Comparison of ENCODE assay signal across 15 mouse cellular contexts in genomic region chr11:113107966-113108699, GRCm38 (mm10).
DNase-seq lines count a peak whose midpoint lies in the region; ATAC-seq and TF ChIP-seq lines count a peak whose summit lies in the region.
"Had no signal": no experiment of that assay in that cellular context is flagged by ENCODE, and none has a peak within 500 bp of the region (broad histone marks: within the 10 kb centered on the region; RNA-seq: fewer than 3 reads in every experiment).

No protein-coding gene starts in this region.

- DNase-seq in kidney, adult 9 months: peak; percentile 4
- no peak for DNase-seq in kidney, postnatal 4 days
- peak; percentile 64 for DNase-seq in brain, embryonic 14.5 days (ENCODE audit: low read depth)
- no peak for DNase-seq in forebrain, embryonic 14.5 days (ENCODE audit: low spot score)
- DNase-seq: cerebellum, postnatal 10 days; heart, postnatal 4 days; lung, adult 18-20 months; lung, postnatal 36 days; right cerebral cortex, postnatal 14 days had no signal

- no peak overlapping the region for H3K9ac ChIP-seq in forebrain, embryonic 14.5 days (ENCODE audit: low read length)
- H3K9ac ChIP-seq in neural tube, embryonic 14.5 days (replicated peaks; ENCODE audit: low read depth, low read length): no peak overlapping the region
- H3K9ac ChIP-seq in heart, embryonic 11.5 days (ENCODE audit: low read depth, low read length): no peak overlapping the region
- H3K9ac ChIP-seq: heart, embryonic 13.5 days had no signal

- H3K36me3 ChIP-seq in forebrain, embryonic 14.5 days (ENCODE audit: control insufficient read depth, insufficient read depth, low read length): no peaks in the 10 kb centered on the region
- no peaks in the 10 kb centered on the region for H3K36me3 ChIP-seq in neural tube, embryonic 14.5 days (ENCODE audit: control insufficient read depth, insufficient read depth, low read length)
- H3K36me3 ChIP-seq in heart, embryonic 11.5 days (ENCODE audit: control insufficient read depth, insufficient read depth, low read length): no peaks in the 10 kb centered on the region
- H3K36me3 ChIP-seq: heart, embryonic 13.5 days had no signal

- TF ChIP-seq POLR2A in brain, embryonic 14.5 days (IDR thresholded peaks at IDR 0.05; ENCODE audit: borderline replicate concordance, extremely low read depth, insufficient read depth, insufficient read length, poor library complexity, severe bottlenecking): no peak

- no peaks in the 10 kb centered on the region for H3K9me3 ChIP-seq in forebrain, embryonic 14.5 days (replicated peaks; ENCODE audit: control insufficient read depth, low read length)
- no peaks in the 10 kb centered on the region for H3K9me3 ChIP-seq in neural tube, embryonic 14.5 days (ENCODE audit: control insufficient read depth, low read length)
- H3K9me3 ChIP-seq in heart, embryonic 11.5 days (replicated peaks; ENCODE audit: control insufficient read depth, low read length): no peaks in the 10 kb centered on the region
- H3K9me3 ChIP-seq: heart, embryonic 13.5 days had no signal

- peaks cover 20% of the 10 kb centered on the region for H3K4me1 ChIP-seq in forebrain, embryonic 14.5 days (ENCODE audit: control insufficient read depth, insufficient read depth, low read length)
- peaks cover 19% of the 10 kb centered on the region for H3K4me1 ChIP-seq in neural tube, embryonic 14.5 days (ENCODE audit: control insufficient read depth, insufficient read depth, low read length)
- no peaks in the 10 kb centered on the region for H3K4me1 ChIP-seq in heart, embryonic 11.5 days (ENCODE audit: control insufficient read depth, insufficient read depth, low read length)

- no peaks in the 10 kb centered on the region for H3K27me3 ChIP-seq in forebrain, embryonic 14.5 days (replicated peaks; ENCODE audit: control insufficient read depth, insufficient read depth, low read length)
- H3K27me3 ChIP-seq in neural tube, embryonic 14.5 days (ENCODE audit: control insufficient read depth, insufficient read depth, low read length): no peaks in the 10 kb centered on the region
- no peaks in the 10 kb centered on the region for H3K27me3 ChIP-seq in heart, embryonic 11.5 days (ENCODE audit: control insufficient read depth, insufficient read depth, low read length)

- H3K4me3 ChIP-seq in forebrain, embryonic 14.5 days (ENCODE audit: low read depth, low read length): no peak overlapping the region
- H3K4me3 ChIP-seq in neural tube, embryonic 14.5 days (ENCODE audit: low read depth, low read length): no peak overlapping the region
- H3K4me3 ChIP-seq in heart, embryonic 11.5 days (ENCODE audit: low read depth, low read length): no peak overlapping the region
- H3K4me3 ChIP-seq: heart, embryonic 13.5 days had no signal

- TF ChIP-seq CTCF in brain, embryonic 14.5 days (IDR thresholded peaks at IDR 0.05; ENCODE audit: borderline replicate concordance, extremely low read depth, insufficient read depth, insufficient read length): no peak

- H3K4me2 ChIP-seq in forebrain, embryonic 14.5 days (ENCODE audit: low read length): no peak overlapping the region
- no peak overlapping the region for H3K4me2 ChIP-seq in neural tube, embryonic 14.5 days (ENCODE audit: low read depth, low read length)
- H3K4me2 ChIP-seq in heart, embryonic 11.5 days: no peak overlapping the region
- H3K4me2 ChIP-seq: heart, embryonic 13.5 days; midbrain, embryonic 11.5 days had no signal

- ATAC-seq in forebrain, embryonic 14.5 days: peak; percentile 43; the same call in 1 of the 2 replicates
- ATAC-seq in neural tube, embryonic 14.5 days (ENCODE audit: low read depth): no peak
- ATAC-seq in CD4-positive, CD25-positive, alpha-beta regulatory T cell, adult 4 months: no peak
- ATAC-seq in heart, embryonic 11.5 days (replicated peaks; ENCODE audit: insufficient number of reproducible peaks, low FRiP score, low TSS enrichment): no peak
- ATAC-seq: inflammation-experienced regulatory T-cells, adult 6 months had no signal

- 57% methylated on average over 10 of the region's 10 CpGs for WGBS in forebrain, embryonic 14.5 days
- 55% methylated on average over 10 of the region's 10 CpGs for WGBS in neural tube, embryonic 14.5 days
- 57% methylated on average over 10 of the region's 10 CpGs for WGBS in heart, embryonic 11.5 days (ENCODE audit: insufficient replicate concordance)

- H3K27ac ChIP-seq in forebrain, embryonic 14.5 days (ENCODE audit: low read depth, low read length): no peak overlapping the region
- H3K27ac ChIP-seq in neural tube, embryonic 14.5 days (ENCODE audit: low read depth, low read length): peak overlapping the region; percentile 7; the same call in 1 of the 2 replicates
- no peak overlapping the region for H3K27ac ChIP-seq in heart, embryonic 11.5 days (ENCODE audit: low read depth, low read length)
- H3K27ac ChIP-seq: heart, embryonic 13.5 days had no signal

Comparison
In these comparisons a context has a peak if more than half of its experiments do, and no peak if none do; other contexts are left out.
1. DNase-seq: peak in kidney, adult 9 months (single experiment) and brain, embryonic 14.5 days (single experiment); none in kidney, postnatal 4 days (0 of 2) and forebrain, embryonic 14.5 days (single experiment).